Mouse (Mus musculus) limb, embryonic 10.5 days (tissue): ENCODE measurements around the gene Acsbg1. TPM values are rescaled to one million over a fixed set of nuclear protein-coding genes. Genes with fewer than 3 reads are reported as not detected.
"Not testable (repeated sequence)": the region's sequence is repeated elsewhere in the genome, so short reads cannot be mapped to it uniquely, and the experiment has no call there.

ENCODE experiments used
- DNase-seq: peaks from one replicate; pipeline ENCODE4 v3.0.0-alpha.2; 2017; ENCODE audit warnings: low spot score
- H3K27ac ChIP-seq: fragments of 300-500 bp; sonication (generic); 2 replicates; pipeline ENCODE4 v1.5.1; 2016; ENCODE audit warnings: mild to moderate bottlenecking
- H3K27me3 ChIP-seq: fragments of 300-500 bp; sonication (generic); 2 replicates; pipeline ENCODE4 v1.6.1; 2016; ENCODE audit warnings: low read depth, mild to moderate bottlenecking; ENCODE audit not compliant: poor library complexity, severe bottlenecking
- H3K36me3 ChIP-seq: fragments of 300-500 bp; sonication (generic); 2 replicates; pipeline ENCODE4 v1.6.1; 2016; ENCODE audit warnings: mild to moderate bottlenecking, moderate library complexity
- H3K4me1 ChIP-seq: fragments of 300-500 bp; sonication (generic); 2 replicates; pipeline ENCODE4 v1.6.1; 2016
- H3K4me3 ChIP-seq: fragments of 300-500 bp; sonication (generic); 2 replicates; pipeline ENCODE4 v1.5.1; 2016; ENCODE audit warnings: mild to moderate bottlenecking, moderate library complexity
- H3K9me3 ChIP-seq: fragments of 300-500 bp; sonication (generic); replicated peaks from 2 replicates; pipeline ENCODE4 v1.6.1; 2016; ENCODE audit warnings: mild to moderate bottlenecking
- WGBS: fragments of 180-500 bp; shearing (Covaris S2); methylation state at CpG from one replicate; pipeline ENCODE4 v1.1.7; 2016; 5-methylcytosine and 5-hydroxymethylcytosine counted together
- polyA plus RNA-seq: library from polyadenylated mRNA; unstranded; fragments of >200 nt; fragmentation: Nextera tagmentation; extraction: Ambion mirVana; gene quantifications from 2 replicates; pipeline ENCODE4 v1.2.1, GENCODE M21; 2016

The Acsbg1 gene
- polyA plus RNA-seq, 1 experiment from 2014 or later: 0.31 TPM

- Histone ChIP-seq H3K27ac (peak within 1 kb of the TSS; percentile 90), H3K4me1 (peaks cover 15% of the 10 kb centered on the region), H3K4me3 (peak within 1 kb of the TSS; percentile 89), H3K9me3 (no peaks in the 10 kb centered on the region), H3K36me3 (peaks cover 22% of the 10 kb centered on the region), H3K27me3 (no peaks in the 10 kb centered on the region)
- DNase-seq: peak; percentile 99
- WGBS: under 1% methylated on average over 73 of the region's 73 CpGs
These were observed 75.2 kb downstream of the Acsbg1 start, which contains the start of gene Idh3a for GRCm38 (mm10) chr9:54586199-54587061. Gene Idh3a, plus strand, starts transcription at chr9:54586334.

- no peak for DNase-seq
- H3K9me3 ChIP-seq: no peaks in the 10 kb centered on the region
- H3K36me3 ChIP-seq: peaks cover 18% of the 10 kb centered on the region
- H3K27me3 ChIP-seq: no peaks in the 10 kb centered on the region
- peak overlapping the region; percentile 90 for H3K27ac ChIP-seq
- peak overlapping the region; percentile 89 for H3K4me3 ChIP-seq
- 35% methylated on average over 5 of the region's 5 CpGs for WGBS
- H3K4me1 ChIP-seq: peaks cover 15% of the 10 kb centered on the region
These were observed 75.9 kb downstream of the Acsbg1 start for GRCm38 (mm10) chr9:54585839-54586198.

GRCm38 (mm10) chr9:54584127-54584526, 77.5 kb downstream of the Acsbg1 start:
- H3K4me3 ChIP-seq, H3K36me3 ChIP-seq, H3K27me3 ChIP-seq, H3K27ac ChIP-seq, H3K9me3 ChIP-seq, DNase-seq: not testable (repeated sequence)
- WGBS: 88% methylated on average over 2 of the region's 2 CpGs
- H3K4me1 ChIP-seq: peaks cover 15% of the 10 kb centered on the region

GRCm38 (mm10) chr9:54583712-54584111, 78.0 kb downstream of the Acsbg1 start:
- 75% methylated on average over 1 of the region's 1 CpGs for WGBS

GRCm38 (mm10) chr9:54571130-54571839, 90.4 kb downstream of the Acsbg1 start:
- no peak overlapping the region for H3K4me3 ChIP-seq
- 73% methylated on average over 9 of the region's 9 CpGs for WGBS
- 0 out of 2 replicates have a peak, but pooled peaks cover 3% of the 10 kb centered on the region for H3K4me1 ChIP-seq
- no peak for DNase-seq
- no peak overlapping the region for H3K27ac ChIP-seq
- no peaks in the 10 kb centered on the region for H3K36me3 ChIP-seq
- no peaks in the 10 kb centered on the region for H3K9me3 ChIP-seq
- H3K27me3 ChIP-seq: no peaks in the 10 kb centered on the region

More at GRCm38 (mm10) chr9:54583712-54584111, 78.0 kb downstream of the Acsbg1 start:
- DNase-seq: no peak
- no peaks in the 10 kb centered on the region for H3K9me3 ChIP-seq
- no peaks in the 10 kb centered on the region for H3K27me3 ChIP-seq
- H3K4me3 ChIP-seq: no peak overlapping the region
- H3K27ac ChIP-seq: no peak overlapping the region
- peaks cover 2% of the 10 kb centered on the region; the same call in 1 of the 2 replicates for H3K36me3 ChIP-seq
- peaks cover 15% of the 10 kb centered on the region for H3K4me1 ChIP-seq

- no peaks in the 10 kb centered on the region for H3K27me3 ChIP-seq
- no peak for DNase-seq
- H3K4me1 ChIP-seq: 0 out of 2 replicates have a peak, but pooled peaks cover 3% of the 10 kb centered on the region
- H3K36me3 ChIP-seq: no peaks in the 10 kb centered on the region
- WGBS: 45% methylated on average over 2 of the region's 2 CpGs
- H3K4me3 ChIP-seq: no peak overlapping the region
- no peak overlapping the region for H3K27ac ChIP-seq
- no peaks in the 10 kb centered on the region for H3K9me3 ChIP-seq
These were observed 92.9 kb downstream of the Acsbg1 start for GRCm38 (mm10) chr9:54568732-54569131.

GRCm38 (mm10) chr9:54566958-54567357, 94.7 kb downstream of the Acsbg1 start:
- Histone ChIP-seq H3K4me3 (no peak overlapping the region), H3K27me3 (no peaks in the 10 kb centered on the region), H3K4me1 (0 out of 2 replicates have a peak, but pooled peaks cover 2% of the 10 kb centered on the region), H3K36me3 (no peaks in the 10 kb centered on the region), H3K27ac (no peak overlapping the region), H3K9me3 (no peaks in the 10 kb centered on the region)
- 55% methylated on average over 4 of the region's 4 CpGs for WGBS
- no peak for DNase-seq

- H3K27me3 ChIP-seq: peaks cover 18% of the 10 kb centered on the region
- H3K9me3 ChIP-seq: no peaks in the 10 kb centered on the region
- H3K27ac ChIP-seq: no peak overlapping the region
- no peak overlapping the region for H3K4me3 ChIP-seq
- WGBS: 91% methylated on average over 8 of the region's 8 CpGs
- H3K36me3 ChIP-seq: no peaks in the 10 kb centered on the region
- no peak for DNase-seq
- peaks cover 11% of the 10 kb centered on the region; the same call in 1 of the 2 replicates for H3K4me1 ChIP-seq
These were observed 100.7 kb downstream of the Acsbg1 start for GRCm38 (mm10) chr9:54560831-54561601.

- Histone ChIP-seq H3K27ac (peak within 1 kb of the TSS; percentile 63), H3K4me1 (peaks cover 11% of the 10 kb centered on the region; the same call in 1 of the 2 replicates), H3K9me3 (no peaks in the 10 kb centered on the region), H3K4me3 (peak within 1 kb of the TSS; percentile 68), H3K27me3 (peaks cover 18% of the 10 kb centered on the region), H3K36me3 (no peaks in the 10 kb centered on the region)
- 1% methylated on average over 50 of the region's 54 CpGs for WGBS
- DNase-seq: peak; percentile 88
These were observed 101.7 kb downstream of the Acsbg1 start, which contains the start of gene Cib2 for GRCm38 (mm10) chr9:54559771-54560471. Gene Cib2, minus strand, starts transcription at chr9:54560218.

- WGBS: 76% methylated on average over 8 of the region's 8 CpGs
- peaks cover 18% of the 10 kb centered on the region for H3K27me3 ChIP-seq
- no peaks in the 10 kb centered on the region for H3K36me3 ChIP-seq
- no peak for DNase-seq
- peaks cover 11% of the 10 kb centered on the region; the same call in 1 of the 2 replicates for H3K4me1 ChIP-seq
- H3K4me3 ChIP-seq: no peak overlapping the region
- H3K27ac ChIP-seq: no peak overlapping the region
- no peaks in the 10 kb centered on the region for H3K9me3 ChIP-seq
These were observed 102.9 kb downstream of the Acsbg1 start for GRCm38 (mm10) chr9:54558731-54559130.

- DNase-seq: no peak
- WGBS: 79% methylated on average over 2 of the region's 2 CpGs
- H3K27ac ChIP-seq: no peak overlapping the region
- H3K27me3 ChIP-seq: peaks cover 18% of the 10 kb centered on the region
- H3K4me1 ChIP-seq: peaks cover 7% of the 10 kb centered on the region; the same call in 1 of the 2 replicates
- no peak overlapping the region for H3K4me3 ChIP-seq
- H3K9me3 ChIP-seq: no peaks in the 10 kb centered on the region
- no peaks in the 10 kb centered on the region for H3K36me3 ChIP-seq
These were observed 106.6 kb downstream of the Acsbg1 start for GRCm38 (mm10) chr9:54555044-54555443.
